Mouse (Mus musculus) layer of hippocampus, postnatal 14 days (tissue): ENCODE data around the gene Vegfa. TPM values are rescaled to one million over a fixed set of nuclear protein-coding genes. Genes with fewer than 3 reads are reported as not detected.

Experiments used
- DNase-seq, 2 experiments: peaks; one replicate each; pipeline ENCODE4 v3.0.0; 2021 to 2022; ENCODE audit warnings: low spot score in 2 of 2, mixed read lengths in 1 of 2
- total RNA-seq, 2 experiments: library from RNA; stranded (reverse); gene quantifications; 2 replicates each; pipeline ENCODE4 v1.2.3; 2021

The Vegfa gene
- total RNA-seq, 2 experiments from 2014 or later: 79.6 to 96.5 TPM

- DNase-seq: no peak
These were observed 20.0 kb upstream of the Vegfa start for GRCm38 (mm10) chr17:46052146-46052545.

- DNase-seq: no peak
These were observed 19.2 kb upstream of the Vegfa start for GRCm38 (mm10) chr17:46051356-46051755.

- no peak for DNase-seq
These were observed 17.4 kb upstream of the Vegfa start for GRCm38 (mm10) chr17:46049567-46049966.

- no peak for DNase-seq
These were observed 16.0 kb upstream of the Vegfa start for GRCm38 (mm10) chr17:46048184-46048583.

- no peak for DNase-seq
These were observed 13.6 kb upstream of the Vegfa start for GRCm38 (mm10) chr17:46045742-46046141.

GRCm38 (mm10) chr17:46044953-46045352, 12.8 kb upstream of the Vegfa start:
- no peak for DNase-seq

- DNase-seq: no peak
These were observed 10.0 kb upstream of the Vegfa start for GRCm38 (mm10) chr17:46042158-46042557.

- no peak for DNase-seq
These were observed 9.5 kb upstream of the Vegfa start for GRCm38 (mm10) chr17:46041679-46042078.

GRCm38 (mm10) chr17:46041223-46041622, 9.1 kb upstream of the Vegfa start:
- DNase-seq: peak in 1 of 2 experiments; percentile 24

- DNase-seq: no peak
These were observed 8.4 kb upstream of the Vegfa start for GRCm38 (mm10) chr17:46040561-46040960.

GRCm38 (mm10) chr17:46038906-46039305, 6.7 kb upstream of the Vegfa start:
- no peak for DNase-seq

- DNase-seq: no peak
These were observed 4.2 kb upstream of the Vegfa start for GRCm38 (mm10) chr17:46036400-46036799.

- no peak for DNase-seq
These were observed 1.9 kb upstream of the Vegfa start for GRCm38 (mm10) chr17:46034110-46034509.

- no peak for DNase-seq
These were observed 1.4 kb upstream of the Vegfa start for GRCm38 (mm10) chr17:46033607-46034006.

- peak in 1 of 2 experiments; percentile 16 for DNase-seq
These were observed 953 bp upstream of the Vegfa start for GRCm38 (mm10) chr17:46033122-46033521.

GRCm38 (mm10) chr17:46031621-46032211, 453 bp downstream of the Vegfa start:
- peak; percentile 52 to 56 for DNase-seq

- peak; percentile 60 to 67 for DNase-seq
These were observed 1.2 kb downstream of the Vegfa start for GRCm38 (mm10) chr17:46030731-46031620.

GRCm38 (mm10) chr17:46030323-46030730, 1.8 kb downstream of the Vegfa start:
- peak; percentile 21 to 29 for DNase-seq

GRCm38 (mm10) chr17:46029554-46030207, 2.5 kb downstream of the Vegfa start:
- no peak for DNase-seq

- DNase-seq: no peak
These were observed 3.1 kb downstream of the Vegfa start for GRCm38 (mm10) chr17:46029052-46029553.

- no peak for DNase-seq
These were observed 3.7 kb downstream of the Vegfa start for GRCm38 (mm10) chr17:46028210-46029051.
